Mouse (Mus musculus) layer of hippocampus, postnatal 25 days (tissue): ENCODE measurements around the gene Atp2a1. TPM values are rescaled to one million over a fixed set of nuclear protein-coding genes. Genes with fewer than 3 reads are reported as not detected.
"Not testable (repeated sequence)": the region's sequence is repeated elsewhere in the genome, so short reads cannot be mapped to it uniquely, and the experiment has no call there.

Experiments used
- DNase-seq, 2 experiments: peaks; one replicate each; pipeline ENCODE4 v3.0.0; 2022; ENCODE audit warnings: mixed read lengths in 2 of 2, low spot score in 1 of 2; ENCODE audit errors: extremely low spot score in 1 of 2
- total RNA-seq, 2 experiments: library from RNA; stranded (reverse); gene quantifications; 2 replicates each; pipeline ENCODE4 v1.2.3; 2021

The Atp2a1 gene
- total RNA-seq, 2 experiments from 2014 or later, result 0.76 to 1.0 TPM

DNA sequence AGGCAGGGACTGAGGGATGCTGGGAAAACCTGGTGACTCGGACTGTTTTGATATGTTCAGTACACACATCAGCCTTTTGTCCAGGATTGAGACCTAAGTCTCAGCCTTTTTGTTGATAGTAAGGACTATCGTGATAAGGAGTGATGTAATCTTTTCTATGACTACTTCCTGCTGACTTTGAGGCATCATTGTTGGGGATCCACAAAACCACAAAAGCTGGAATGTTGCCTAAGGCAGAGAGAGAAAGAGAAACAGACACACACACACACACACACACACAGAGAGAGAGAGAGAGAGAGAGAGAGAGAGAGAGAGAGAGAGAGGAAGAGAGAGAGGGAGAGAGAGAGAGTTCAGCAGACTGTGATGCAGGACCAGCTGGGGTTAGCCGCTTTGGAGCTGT, 44.4 kb downstream of the Atp2a1 start:
- DNase-seq, result no peak

DNA sequence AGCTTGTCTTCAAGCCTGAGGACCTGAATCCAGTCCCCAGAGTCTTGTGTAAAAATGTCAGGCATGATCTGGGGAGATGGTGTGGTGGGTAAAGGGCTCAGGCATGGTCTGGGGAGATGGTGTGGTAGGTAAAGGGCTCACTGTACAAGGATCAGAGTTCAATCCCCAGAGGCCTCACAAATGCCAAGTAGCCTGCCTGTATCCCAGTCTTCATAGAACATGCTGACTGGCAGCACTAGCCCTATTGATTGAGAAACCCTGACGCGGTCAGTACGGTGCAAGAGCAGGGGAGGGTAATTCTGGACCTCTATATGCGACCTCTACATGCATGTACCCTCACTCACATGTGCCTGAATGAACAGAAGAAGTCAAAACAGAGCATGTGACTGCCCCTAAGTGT, 45.3 kb downstream of the Atp2a1 start:
- no peak for DNase-seq

DNA sequence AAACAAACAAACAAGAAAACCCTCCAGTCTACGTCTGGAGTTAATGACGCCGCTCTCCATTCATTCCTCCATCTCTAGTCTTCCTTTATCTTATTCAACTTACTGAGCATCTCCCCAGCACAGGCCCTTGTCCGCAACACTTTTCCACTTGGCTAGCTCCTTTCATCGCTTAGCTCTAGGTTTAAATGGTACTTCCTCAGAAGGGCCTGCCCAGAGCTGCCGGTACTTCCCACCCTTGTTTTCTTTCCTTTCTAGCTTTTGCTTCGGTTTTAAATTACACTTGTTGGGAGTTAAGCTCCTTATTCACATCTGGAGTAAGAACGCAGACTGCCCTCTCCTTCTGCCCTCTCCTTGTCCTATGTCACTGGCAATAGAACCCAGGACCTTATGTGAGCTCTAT, 45.9 kb downstream of the Atp2a1 start:
- DNase-seq, result no peak

DNA sequence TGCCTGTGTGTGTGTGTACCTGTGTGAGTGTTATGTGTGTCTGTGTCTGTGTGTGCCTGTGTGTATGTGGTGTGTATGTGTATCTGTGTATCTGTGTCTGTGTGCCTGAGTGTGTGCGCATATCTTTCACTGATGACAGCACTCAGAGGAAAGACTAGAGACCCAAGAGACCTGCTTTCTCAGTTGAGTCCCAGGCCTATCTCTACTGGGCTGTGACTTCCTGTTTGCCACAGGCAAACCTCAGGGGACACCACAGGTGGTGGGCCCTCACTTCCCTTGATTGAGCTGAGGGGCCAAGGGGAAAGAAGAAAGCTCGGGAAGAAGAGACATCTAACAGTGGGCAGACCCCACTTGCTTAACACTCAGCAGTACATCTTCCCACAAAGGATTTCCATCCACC, 46.3 kb downstream of the Atp2a1 start:
- no peak for DNase-seq

DNA sequence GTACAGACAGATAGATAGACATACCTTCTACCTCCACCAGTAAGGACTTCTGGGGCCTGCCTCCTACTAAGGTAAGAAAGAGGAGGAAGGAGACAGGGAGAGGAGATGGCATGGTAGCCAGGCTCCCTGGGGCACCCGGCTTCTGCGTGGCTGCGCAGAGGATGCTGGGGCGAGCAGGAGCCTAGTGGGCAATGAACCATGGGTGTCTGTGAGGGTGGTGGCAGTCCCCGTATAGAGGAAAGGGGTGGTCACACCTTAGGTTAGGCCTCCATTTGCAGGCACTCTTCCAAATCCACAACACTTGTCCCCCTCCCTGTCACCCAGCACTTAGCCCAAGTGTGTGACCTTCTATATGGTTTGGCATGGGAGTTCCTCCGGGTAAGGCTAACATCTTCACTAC, 48.2 kb downstream of the Atp2a1 start, which contains the start of gene Cd19:
Gene Cd19, minus strand, starts transcription at position 165 of the 400 bp plus-strand sequence.
- no peak for DNase-seq

DNA sequence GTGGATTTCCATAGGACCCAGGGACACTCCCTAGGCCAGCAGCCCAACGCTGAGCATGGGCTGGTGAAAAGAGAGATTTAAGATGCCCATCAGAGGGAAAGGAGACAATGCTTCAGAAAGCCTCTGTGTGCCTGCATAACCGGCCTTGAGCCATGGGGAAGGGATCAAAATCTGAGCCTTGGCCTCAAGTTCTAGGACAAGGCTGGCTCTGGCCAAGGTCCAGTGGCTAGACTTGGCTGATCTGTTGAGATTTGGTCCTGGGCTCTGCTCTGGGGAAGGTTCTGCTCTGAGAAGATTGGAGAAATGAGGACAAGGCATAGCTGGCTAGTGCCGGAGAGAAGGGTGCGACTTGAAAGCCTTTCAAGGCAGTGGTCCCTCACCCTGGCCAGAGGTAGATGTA, 51.8 kb downstream of the Atp2a1 start:
- DNase-seq, result no peak

DNA sequence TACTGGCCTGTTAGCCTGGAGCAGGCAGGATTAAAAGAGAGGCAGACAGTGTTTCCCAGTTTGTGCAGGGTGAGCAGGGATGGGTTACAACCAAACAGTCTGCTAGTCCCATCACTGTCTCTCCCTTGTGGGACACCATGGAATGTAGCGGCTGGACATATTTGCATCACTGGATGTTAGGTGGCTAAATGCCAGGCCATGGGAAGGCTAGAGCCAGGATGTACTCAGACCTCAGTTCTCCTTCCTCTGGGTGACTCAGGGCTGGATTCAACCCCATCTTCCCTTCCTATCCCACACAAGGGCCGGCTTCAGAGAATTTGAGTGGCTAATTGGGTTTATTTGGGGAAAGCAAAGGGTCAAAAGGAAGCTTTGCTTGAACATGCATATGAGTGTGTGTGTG, 54.2 kb downstream of the Atp2a1 start:
- DNase-seq, result no peak

DNA sequence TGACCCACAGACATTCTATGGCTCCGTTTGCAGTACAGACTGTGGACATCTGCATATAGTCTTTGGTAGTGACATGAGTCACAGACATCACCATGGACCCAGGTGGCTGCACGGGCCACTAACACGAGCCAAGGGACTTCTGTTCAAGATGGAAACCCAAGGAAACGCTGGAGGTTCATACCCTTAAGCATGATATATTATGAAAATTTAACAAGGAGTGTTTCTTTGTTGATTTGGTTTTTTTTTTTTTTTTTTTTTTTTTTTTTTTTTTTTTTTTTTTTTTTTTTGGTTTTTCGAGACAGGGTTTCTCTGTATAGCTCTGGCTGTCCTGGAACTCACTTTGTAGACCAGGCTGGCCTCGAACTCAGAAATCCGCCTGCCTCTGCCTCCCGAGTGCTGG, 60.4 kb downstream of the Atp2a1 start:
- DNase-seq, result not testable (repeated sequence)

DNA sequence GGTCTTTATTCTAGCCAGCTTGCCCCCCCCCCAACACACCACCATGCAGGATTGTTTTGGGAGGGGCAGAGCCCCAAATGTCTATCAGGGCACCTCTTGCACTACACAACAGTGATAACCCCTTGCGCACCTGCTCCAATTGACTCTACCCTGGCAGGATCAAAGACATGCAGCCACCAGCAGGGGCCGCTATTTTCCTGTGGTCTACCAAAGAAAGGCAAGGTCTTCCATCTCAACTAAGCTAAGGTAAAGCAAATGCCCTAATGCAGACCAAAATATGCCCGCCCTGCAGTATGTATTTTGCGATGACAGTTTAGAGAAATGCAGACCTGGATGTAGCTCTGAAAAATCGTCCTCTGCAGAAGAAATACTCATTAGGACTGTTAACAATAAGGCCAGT, 63.4 kb downstream of the Atp2a1 start:
- DNase-seq, result peak; percentile 66 to 93

DNA sequence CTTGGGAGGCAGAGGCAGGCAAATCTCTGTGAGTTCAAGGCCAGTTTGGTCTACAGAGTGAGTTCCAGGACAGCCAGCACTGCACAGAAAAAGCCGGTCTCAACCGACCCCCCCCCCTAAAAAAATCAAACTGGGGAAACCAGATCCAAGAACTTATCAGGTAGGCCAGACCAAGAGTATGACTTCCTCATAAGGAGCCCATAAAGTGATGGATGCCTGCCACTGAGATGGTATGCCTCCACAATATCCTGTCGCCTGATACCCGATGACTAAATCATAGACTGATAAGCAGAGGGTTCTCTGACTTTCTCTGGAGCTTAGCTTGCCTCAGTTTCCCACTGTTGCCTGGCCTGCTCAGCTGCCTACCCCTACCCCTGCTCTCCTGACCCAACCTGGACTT, 65.1 kb downstream of the Atp2a1 start:
- DNase-seq, result no peak

DNA sequence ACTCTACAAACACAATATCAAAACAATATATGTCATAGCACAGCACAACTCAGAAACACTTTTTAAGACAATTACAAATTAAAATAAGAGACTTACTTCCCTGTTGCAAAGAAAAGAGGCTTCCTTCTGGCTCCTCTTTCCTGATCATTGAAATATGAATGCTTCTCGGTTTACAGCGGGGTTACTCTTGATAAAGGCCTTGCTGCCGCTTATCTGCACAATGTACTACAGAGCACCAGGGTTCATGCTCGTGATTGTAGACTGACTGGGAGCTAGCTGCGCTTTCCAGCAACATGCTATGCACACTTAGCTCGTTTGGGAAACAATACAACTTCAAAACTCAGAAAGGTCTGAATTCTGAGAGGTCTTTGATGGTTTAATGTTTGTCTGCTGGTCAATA, 65.7 kb downstream of the Atp2a1 start:
- DNase-seq, result no peak

DNA sequence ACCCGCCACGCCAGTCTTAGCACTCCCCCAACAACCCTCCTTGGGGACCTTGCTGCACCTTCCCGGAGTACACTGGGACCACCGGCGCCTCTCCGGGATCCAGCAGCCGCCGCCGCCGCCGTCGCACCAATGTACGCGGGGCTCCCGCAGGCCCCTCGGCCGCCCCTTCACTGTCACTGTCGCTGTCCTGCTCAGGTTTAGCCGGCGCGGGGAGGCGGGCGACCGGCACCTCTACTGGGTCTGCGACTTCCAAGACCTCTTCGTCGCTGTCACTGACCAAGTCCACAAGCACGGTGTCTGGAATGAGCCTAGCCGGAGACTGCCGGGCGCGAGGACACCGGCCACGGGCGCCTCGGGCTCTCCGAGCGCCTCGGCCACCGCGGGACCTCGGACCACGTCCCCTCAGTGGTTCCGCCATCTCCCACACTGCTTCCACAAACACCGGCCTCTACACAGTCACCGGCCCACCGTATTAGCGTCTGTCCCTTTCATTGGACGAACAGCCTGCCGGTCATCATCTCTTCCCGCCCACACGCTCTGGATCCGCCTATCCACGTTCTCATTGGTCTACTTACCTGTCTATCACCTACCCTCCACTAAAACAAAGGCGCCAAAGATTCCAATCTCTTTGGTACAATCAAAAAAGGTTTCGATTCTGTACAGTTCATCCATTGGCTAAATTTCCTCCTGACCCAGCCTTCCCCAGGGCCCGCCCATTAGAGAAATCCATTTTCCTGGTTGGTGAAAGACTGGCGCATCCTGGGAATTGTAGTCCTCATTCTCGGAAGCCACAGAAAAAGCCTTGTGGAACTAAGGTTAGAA, 66.4 kb downstream of the Atp2a1 start, which contains the start of gene Nfatc2ip:
Gene Nfatc2ip, minus strand, starts transcription at position 440 of the 822 bp plus-strand sequence.
- DNase-seq, result peak; percentile 85 to 92

Other genes starting within 250 kb of the Atp2a1 start
- 10 to 100 TPM; 98.2 to 99.0 TPM for gene Sbk1, start 190.5 kb downstream of the Atp2a1 start, total RNA-seq
- 1 to 10 TPM; 1.1 to 1.3 TPM for gene Lat, start 93.5 kb downstream of the Atp2a1 start, total RNA-seq
- gene Spns1, start 85.7 kb downstream of the Atp2a1 start, total RNA-seq, result 10 to 100 TPM; 87.5 to 89.6 TPM
- gene Nfatc2ip, start 66.4 kb downstream of the Atp2a1 start, total RNA-seq, result 1 to 10 TPM; 5.8 to 8.4 TPM
- not detected for gene Cd19, start 48.2 kb downstream of the Atp2a1 start, total RNA-seq
- 10 to 100 TPM in 1 of 2 experiments, 1 to 10 TPM in 1; 9.8 to 13.5 TPM for gene Rabep2, start 34.3 kb downstream of the Atp2a1 start, total RNA-seq
- 10 to 100 TPM; 70.8 to 73.1 TPM for gene Sh2b1, start 12.3 kb upstream of the Atp2a1 start, total RNA-seq
- gene Tufm, start 24.3 kb upstream of the Atp2a1 start, total RNA-seq, result 10 to 100 TPM; 77.2 to 78.8 TPM
- gene Atxn2l, start 40.3 kb upstream of the Atp2a1 start, total RNA-seq, result 100 to 1,000 TPM; 101 to 134 TPM
- gene Eif3c, start 103.3 kb upstream of the Atp2a1 start, total RNA-seq, result 100 to 1,000 TPM; 184 to 193 TPM
- 1 to 10 TPM in 1 of 2 experiments, under 1 TPM in 1; 0.28 to 1.1 TPM for gene Apobr, start 121.8 kb upstream of the Atp2a1 start, total RNA-seq
- 10 to 100 TPM; 30.3 to 37.4 TPM for gene Cln3, start 122.7 kb upstream of the Atp2a1 start, total RNA-seq
- gene Il27, start 131.8 kb upstream of the Atp2a1 start, total RNA-seq, result not detected
- gene Nupr1, start 167.8 kb upstream of the Atp2a1 start, total RNA-seq, result 1 to 10 TPM; 5.8 to 8.6 TPM
- 10 to 100 TPM; 30.5 to 35.1 TPM for gene Sgf29, start 186.2 kb upstream of the Atp2a1 start, total RNA-seq
- gene Sult1a1, start 213.3 kb upstream of the Atp2a1 start, total RNA-seq, result 10 to 100 TPM in 1 of 2 experiments, 1 to 10 TPM in 1; 9.5 to 11.1 TPM
- 100 to 1,000 TPM; 104 to 112 TPM for gene Bola2, start 232.3 kb upstream of the Atp2a1 start, total RNA-seq
- 10 to 100 TPM; 16.4 to 19.4 TPM for gene Slx1b, start 232.7 kb upstream of the Atp2a1 start, total RNA-seq
- gene Coro1a, start 244.7 kb upstream of the Atp2a1 start, total RNA-seq, result 100 to 1,000 TPM; 129 to 139 TPM